Mouse (Mus musculus): ENCODE data around the gene Ocln. TPM values are rescaled to one million over a fixed set of nuclear protein-coding genes. Genes with fewer than 3 reads are reported as not detected.

The Ocln gene
- total RNA-seq (2021) = 1 to 10 TPM; 7.9 to 8.8 TPM

- intact Hi-C loops (cut with DNase I) = no loop called here
Observed at GRCm38 (mm10) chr13:100552369-100553041, at the start of gene Ocln. Ocln (minus strand) TSS chr13:100552718.

DNA sequence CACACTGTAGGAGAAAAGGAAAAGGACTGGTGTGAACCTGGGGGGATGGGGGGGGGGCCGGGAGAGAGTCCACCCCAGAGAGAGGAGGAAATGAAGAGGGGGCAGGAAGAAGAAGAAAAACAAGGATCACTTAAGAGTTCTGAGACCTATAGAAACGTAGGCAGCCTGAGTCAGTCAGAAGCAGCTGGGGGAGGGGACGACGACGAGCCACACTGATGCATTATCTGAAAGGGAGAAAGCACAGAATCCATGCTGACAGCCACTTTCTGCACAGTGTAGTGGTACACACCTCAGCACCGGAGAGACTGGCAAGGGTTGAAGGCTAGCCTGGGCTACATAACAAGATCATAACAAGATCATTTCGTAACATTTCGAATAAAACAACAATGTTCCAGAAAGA is 48.5 kb upstream of the Ocln start:
- intact Hi-C loops (cut with DNase I) = no loop called here
- DNase-seq = no peak

More at GRCm38 (mm10) chr13:100552369-100553041, at the start of gene Ocln:
- peak; percentile 42 for DNase-seq

GRCm38 (mm10) chr13:100600317-100600716 is 47.8 kb upstream of the Ocln start:
- no peak for DNase-seq
- intact Hi-C loops (cut with DNase I) = no loop called here

- intact Hi-C loops (cut with DNase I) = no loop called here
- DNase-seq = no peak
Observed at GRCm38 (mm10) chr13:100597284-100597683, 44.8 kb upstream of the Ocln start.

GRCm38 (mm10) chr13:100595552-100595885 is 43.0 kb upstream of the Ocln start:
- DNase-seq = no peak
- intact Hi-C loops (cut with DNase I) = no loop called here

DNA sequence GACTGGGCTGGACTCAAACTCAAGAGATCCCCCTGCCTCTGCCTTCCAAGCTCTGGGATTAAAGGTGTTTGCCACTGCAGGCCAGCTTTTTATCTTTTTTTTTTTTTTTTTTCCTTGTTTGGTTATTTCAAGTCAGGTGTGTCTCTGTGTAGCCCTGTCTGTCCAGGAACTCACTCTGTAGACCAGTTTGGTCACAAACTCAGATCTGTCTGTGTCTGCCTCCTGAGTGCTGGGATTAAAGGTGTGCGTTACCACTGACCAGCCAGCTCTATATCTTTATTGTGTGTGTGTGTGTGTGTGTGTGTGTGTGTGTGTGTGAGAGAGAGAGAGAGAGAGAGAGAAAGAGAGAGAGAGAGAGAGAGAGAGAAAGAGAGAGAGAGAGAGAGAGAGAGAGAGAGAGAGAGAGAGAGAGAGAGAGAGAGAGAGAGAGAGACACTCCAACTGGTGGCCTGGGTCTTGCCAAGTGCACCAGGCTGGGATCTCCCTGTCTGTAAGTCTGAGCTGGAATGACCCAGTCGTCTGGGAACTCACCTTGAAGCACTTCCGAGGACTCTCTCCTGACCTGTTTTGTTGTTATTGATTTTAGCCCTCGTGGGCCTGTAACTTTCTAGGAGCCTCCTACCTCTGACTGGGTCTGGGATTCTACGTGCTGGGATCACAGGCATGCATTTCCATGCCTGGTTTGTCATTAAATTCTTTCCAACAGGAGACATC is 42.5 kb upstream of the Ocln start:
- DNase-seq = no peak
- intact Hi-C loops (cut with DNase I) = no loop called here

DNA sequence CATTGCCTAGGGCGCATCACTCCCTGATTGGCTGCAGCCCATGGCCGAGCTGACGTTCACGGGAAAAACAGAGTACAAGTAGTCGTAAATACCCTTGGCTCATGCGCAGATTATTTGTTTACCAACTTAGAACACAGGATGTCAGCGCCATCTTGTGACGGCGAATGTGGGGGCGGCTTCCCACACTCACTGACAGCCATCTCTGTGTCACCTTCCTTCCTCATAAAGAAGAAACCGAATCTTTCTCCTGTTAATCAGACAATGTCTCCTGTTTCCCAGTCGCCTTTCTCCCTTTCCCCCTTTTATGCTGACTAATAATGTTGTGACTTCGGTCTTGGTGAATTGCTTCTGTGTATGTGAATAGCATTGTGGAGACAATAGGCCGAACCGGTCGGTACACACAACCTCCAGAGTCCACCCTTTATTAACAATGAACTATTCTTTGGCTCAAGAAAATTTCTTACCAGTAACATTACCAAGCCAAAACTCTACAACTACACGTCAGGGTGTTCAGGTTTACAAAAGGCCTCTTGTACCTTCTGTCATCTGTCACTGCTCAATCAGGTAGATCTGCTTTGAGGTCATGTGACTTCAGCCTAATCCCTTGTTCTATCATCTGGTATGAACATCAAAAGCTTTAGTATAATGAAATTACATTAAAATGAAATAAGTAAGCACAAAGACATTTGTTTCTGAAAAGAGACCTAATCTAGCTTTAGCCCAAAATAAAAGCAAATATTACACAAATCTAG is 41.7 kb upstream of the Ocln start:
- intact Hi-C loops (cut with DNase I) = no loop called here

GRCm38 (mm10) chr13:100588646-100589045 is 36.1 kb upstream of the Ocln start:
- intact Hi-C loops (cut with DNase I) = no loop called here
- DNase-seq = no peak

More for the DNA sequence above, 41.7 kb upstream of the Ocln start:
- DNase-seq = no peak

DNA sequence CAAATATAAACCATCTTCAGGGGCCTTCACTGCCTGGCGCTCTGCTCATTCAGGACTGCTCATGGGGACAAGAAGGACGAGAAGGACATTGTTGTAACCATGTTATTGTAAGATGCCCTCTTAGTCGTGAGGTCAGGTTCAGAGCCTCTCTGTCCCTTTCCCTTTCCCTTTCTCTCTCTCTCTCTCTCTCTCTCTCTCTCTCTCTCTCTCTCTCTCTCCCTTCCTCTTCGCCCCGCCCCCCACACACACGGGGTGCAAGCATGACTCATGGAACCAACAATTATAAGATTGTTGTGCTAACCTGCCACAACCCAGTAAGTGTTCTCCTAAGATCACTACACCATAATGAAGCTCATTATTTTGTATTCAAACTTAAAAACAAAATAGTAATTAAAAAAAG is 29.6 kb upstream of the Ocln start:
- no peak for DNase-seq
- intact Hi-C loops (cut with DNase I) = no loop called here

DNA sequence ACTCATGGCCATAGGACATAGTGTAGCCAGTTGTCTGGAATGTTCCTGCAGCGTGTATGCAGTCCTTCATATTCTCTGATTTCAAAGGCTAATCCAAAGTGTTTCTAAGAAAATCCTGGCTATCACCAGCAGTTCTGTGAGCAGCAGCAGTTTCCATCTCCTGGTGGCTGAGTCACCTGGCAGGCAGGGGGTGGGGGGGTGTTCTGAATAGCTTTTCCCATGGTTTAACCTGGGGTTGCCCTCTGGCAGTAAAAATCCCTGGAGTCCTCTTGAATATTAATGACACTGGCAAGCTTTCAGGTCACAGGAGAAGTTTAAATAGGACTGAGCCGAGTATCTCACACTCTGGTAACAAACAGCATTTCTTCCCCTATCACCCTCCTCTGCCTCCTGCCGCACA is 29.2 kb upstream of the Ocln start:
- no peak for DNase-seq
- intact Hi-C loops (cut with DNase I) = no loop called here

- no peak for DNase-seq
- intact Hi-C loops (cut with DNase I) = no loop called here
Observed at GRCm38 (mm10) chr13:100579951-100580350, 27.4 kb upstream of the Ocln start.

DNA sequence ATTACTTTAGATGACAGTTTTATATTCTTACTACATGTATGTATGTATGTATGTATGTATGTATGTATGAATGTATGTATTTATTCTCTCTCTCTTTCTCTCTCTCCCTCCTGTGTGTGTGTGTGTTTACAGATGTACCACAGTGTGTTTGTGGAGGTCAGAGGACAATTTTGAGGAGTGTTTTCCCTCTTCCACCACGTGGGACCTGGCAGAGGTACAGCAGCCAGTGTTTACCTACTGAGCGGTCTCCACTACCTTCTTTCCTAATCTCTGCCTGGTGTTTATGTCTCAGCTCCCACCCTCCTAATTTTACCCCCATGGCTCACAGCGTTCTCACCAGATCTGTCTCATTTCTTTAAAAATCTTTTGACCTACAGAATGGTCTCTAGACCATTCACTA is 26.7 kb upstream of the Ocln start:
- intact Hi-C loops (cut with DNase I) = no loop called here
- no peak for DNase-seq

GRCm38 (mm10) chr13:100575950-100576349 is 23.4 kb upstream of the Ocln start:
- DNase-seq = no peak
- intact Hi-C loops (cut with DNase I) = no loop called here

DNA sequence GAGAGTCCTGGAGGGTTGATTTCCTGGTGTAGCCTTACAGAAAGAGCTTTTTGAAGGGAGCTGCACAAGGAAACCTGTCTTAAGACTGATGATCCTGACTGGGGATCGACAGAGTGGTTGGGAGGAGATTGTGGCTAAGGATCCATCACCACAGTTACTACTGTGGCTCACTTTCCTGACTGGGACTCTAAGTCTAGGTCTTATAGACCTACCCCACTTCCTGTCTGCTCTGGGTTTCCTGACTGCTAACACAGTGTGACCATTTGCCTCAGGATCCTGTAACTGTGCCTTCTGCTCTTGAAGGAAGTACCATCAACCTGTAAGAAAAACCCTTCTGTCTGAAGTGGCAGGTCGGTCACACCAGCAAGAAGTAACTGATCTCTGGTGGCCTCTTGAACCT is 18.2 kb upstream of the Ocln start:
- intact Hi-C loops (cut with DNase I) = no loop called here
- DNase-seq = no peak

DNA sequence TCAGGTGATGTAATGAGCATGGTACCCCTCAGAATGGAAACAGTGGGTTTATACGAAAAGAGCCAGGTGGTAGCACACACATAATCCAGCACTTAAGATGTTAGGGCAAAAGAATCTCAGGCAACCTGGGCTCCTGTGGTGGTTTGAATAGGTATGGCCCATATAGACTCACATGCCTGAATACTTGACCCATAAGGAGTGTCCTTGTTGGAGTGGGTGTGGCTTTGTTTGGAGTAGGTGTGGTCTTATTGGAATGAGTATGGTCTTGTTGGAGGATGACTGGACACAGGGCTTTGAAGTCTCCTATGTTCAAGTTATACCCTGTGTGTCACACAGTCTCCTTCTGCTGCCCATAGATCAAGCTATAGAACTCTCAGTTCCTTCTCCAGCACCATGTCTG is 15.8 kb upstream of the Ocln start:
- DNase-seq = no peak
- intact Hi-C loops (cut with DNase I) = no loop called here

DNA sequence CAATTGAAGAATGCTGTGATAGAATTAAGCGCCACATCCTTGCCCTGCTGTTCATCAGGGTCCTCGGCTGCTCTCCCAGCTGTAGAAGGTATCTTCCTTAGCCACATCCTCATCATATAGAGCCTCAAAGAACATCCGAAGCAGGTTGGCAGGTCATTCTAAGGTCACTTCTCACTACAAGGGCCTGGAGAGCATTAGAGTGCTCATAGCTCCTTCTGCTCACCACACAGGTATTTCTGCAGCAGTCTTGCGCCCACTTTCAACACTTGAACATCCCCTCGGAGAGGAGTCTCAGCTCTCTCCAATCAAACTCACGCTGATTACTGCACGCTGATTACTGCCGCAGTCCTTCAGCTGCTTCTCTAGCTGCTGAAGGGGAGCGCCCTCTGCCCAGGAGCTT is 6.9 kb upstream of the Ocln start:
- DNase-seq = no peak
- intact Hi-C loops (cut with DNase I) = no loop called here

DNA sequence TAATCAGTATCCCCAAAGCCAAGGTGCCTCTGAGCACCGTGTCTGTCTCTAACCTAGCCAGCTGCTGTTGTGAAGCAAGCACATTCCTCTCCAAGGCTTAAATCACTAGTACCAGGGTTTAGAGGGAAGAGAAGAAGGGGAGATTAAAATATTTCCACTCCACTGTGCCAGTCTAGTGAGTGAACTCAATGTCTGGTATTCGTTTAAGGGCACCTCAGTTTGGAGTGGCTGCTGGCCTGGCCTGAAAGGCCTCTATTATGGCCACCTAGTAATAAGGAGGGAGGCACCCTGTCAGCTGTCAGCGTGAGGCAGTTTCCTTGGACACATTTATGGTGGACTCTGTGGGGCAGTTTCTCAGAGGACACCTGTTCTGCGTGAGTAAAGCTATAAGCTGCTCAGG is 4.5 kb upstream of the Ocln start:
- intact Hi-C loops (cut with DNase I) = no loop called here
- DNase-seq = no peak

DNA sequence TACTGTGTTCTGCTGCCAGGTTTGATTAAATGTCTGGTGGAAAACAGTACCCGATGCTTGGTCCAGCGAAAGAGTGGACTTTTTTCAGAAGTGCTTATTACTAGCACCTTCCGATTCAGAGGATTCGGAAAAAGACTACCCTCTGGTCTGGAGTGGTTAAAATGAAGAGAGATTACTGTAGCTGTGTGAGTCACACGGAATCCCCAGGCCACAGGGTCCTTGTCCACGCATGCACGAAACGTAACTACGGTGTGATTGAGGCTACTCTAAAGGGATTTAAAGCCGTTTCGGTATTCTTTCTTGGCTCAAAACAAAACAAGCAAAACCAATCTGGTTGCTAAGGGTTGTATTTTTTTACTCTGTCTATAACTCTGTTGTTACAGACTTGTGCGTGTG is 522 bp upstream of the Ocln start:
- DNase-seq = no peak

GRCm38 (mm10) chr13:100552009-100552368 is 529 bp downstream of the Ocln start:
- no peak for DNase-seq
- intact Hi-C loops (cut with DNase I) = no loop called here

More for the DNA sequence above, 522 bp upstream of the Ocln start:
- intact Hi-C loops (cut with DNase I) = no loop called here

- intact Hi-C loops (cut with DNase I) = no loop called here
- DNase-seq = peak; percentile 4
Observed at GRCm38 (mm10) chr13:100551371-100552008, 1.0 kb downstream of the Ocln start.

- no peak for DNase-seq
- intact Hi-C loops (cut with DNase I) = no loop called here
Observed at GRCm38 (mm10) chr13:100547269-100547668, 5.2 kb downstream of the Ocln start.

GRCm38 (mm10) chr13:100545510-100545909 is 7.0 kb downstream of the Ocln start:
- intact Hi-C loops (cut with DNase I) = no loop called here
- DNase-seq = no peak
